Mouse (Mus musculus): Measurements from ENCODE around the gene Nav2. TPM values are rescaled to one million over a fixed set of nuclear protein-coding genes. Genes with fewer than 3 reads are reported as not detected.
A peak's percentile ranks its signal among the peaks of the same experiment; 100 is the strongest.

Nav2 gene
- polyA plus RNA-seq, 1 experiment from 2014 or later, result 8.3 TPM

GRCm38 (mm10) chr7:49255053-49255452 lies 346.5 kb downstream of the Nav2 start:
- no peak overlapping the region for H3K27ac ChIP-seq
- no peak overlapping the region for H3K4me3 ChIP-seq
- H3K36me3 ChIP-seq, result no peaks in the 10 kb centered on the region
- DNase-seq (ENCODE audit: low spot score), result no peak
- WGBS, result 95% methylated on average over 5 of the region's 5 CpGs
- no peaks in the 10 kb centered on the region for H3K9me3 ChIP-seq (replicated peaks)
- no peaks in the 10 kb centered on the region for H3K4me1 ChIP-seq
- 0 out of 2 replicates have a peak, but pooled peaks cover 4% of the 10 kb centered on the region for H3K27me3 ChIP-seq (ENCODE audit: low read depth, poor library complexity, severe bottlenecking)

GRCm38 (mm10) chr7:49257234-49257906 lies 348.9 kb downstream of the Nav2 start:
- Histone ChIP-seq H3K27ac (no peak overlapping the region), H3K4me3 (no peak overlapping the region), H3K36me3 (no peaks in the 10 kb centered on the region), H3K27me3 (ENCODE audit: low read depth, poor library complexity, severe bottlenecking) (no peaks in the 10 kb centered on the region), H3K9me3 (replicated peaks) (no peaks in the 10 kb centered on the region), H3K4me1 (no peaks in the 10 kb centered on the region)
- 86% methylated on average over 13 of the region's 13 CpGs for WGBS
- no peak for DNase-seq (ENCODE audit: low spot score)

- no peaks in the 10 kb centered on the region for H3K27me3 ChIP-seq (ENCODE audit: low read depth, poor library complexity, severe bottlenecking)
- H3K4me1 ChIP-seq, result no peaks in the 10 kb centered on the region
- H3K27ac ChIP-seq, result no peak overlapping the region
- H3K4me3 ChIP-seq, result no peak overlapping the region
- 91% methylated on average over 6 of the region's 6 CpGs for WGBS
- H3K9me3 ChIP-seq (replicated peaks), result no peaks in the 10 kb centered on the region
- no peaks in the 10 kb centered on the region for H3K36me3 ChIP-seq
- no peak for DNase-seq (ENCODE audit: low spot score)
These were observed 349.6 kb downstream of the Nav2 start for GRCm38 (mm10) chr7:49258088-49258487.

GRCm38 (mm10) chr7:49261941-49262511 lies 353.5 kb downstream of the Nav2 start:
- H3K36me3 ChIP-seq, result no peaks in the 10 kb centered on the region
- no peaks in the 10 kb centered on the region for H3K4me1 ChIP-seq
- WGBS, result 82% methylated on average over 13 of the region's 13 CpGs
- no peak for DNase-seq (ENCODE audit: low spot score)
- no peak overlapping the region for H3K4me3 ChIP-seq
- no peaks in the 10 kb centered on the region for H3K27me3 ChIP-seq (ENCODE audit: low read depth, poor library complexity, severe bottlenecking)
- H3K9me3 ChIP-seq (replicated peaks), result no peaks in the 10 kb centered on the region
- no peak overlapping the region for H3K27ac ChIP-seq

- Histone ChIP-seq H3K36me3 (no peaks in the 10 kb centered on the region), H3K4me1 (no peaks in the 10 kb centered on the region), H3K9me3 (replicated peaks) (no peaks in the 10 kb centered on the region), H3K27me3 (ENCODE audit: low read depth, poor library complexity, severe bottlenecking) (no peaks in the 10 kb centered on the region), H3K27ac (no peak overlapping the region), H3K4me3 (no peak overlapping the region)
- WGBS, result 90% methylated on average over 6 of the region's 6 CpGs
- no peak for DNase-seq (ENCODE audit: low spot score)
These were observed 357.9 kb downstream of the Nav2 start for GRCm38 (mm10) chr7:49266422-49266821.

GRCm38 (mm10) chr7:49267621-49268325 lies 359.3 kb downstream of the Nav2 start:
- Histone ChIP-seq H3K27me3 (ENCODE audit: low read depth, poor library complexity, severe bottlenecking) (no peaks in the 10 kb centered on the region), H3K4me3 (no peak overlapping the region), H3K36me3 (no peaks in the 10 kb centered on the region), H3K9me3 (replicated peaks) (no peaks in the 10 kb centered on the region), H3K27ac (no peak overlapping the region), H3K4me1 (peaks cover 5% of the 10 kb centered on the region)
- no peak for DNase-seq (ENCODE audit: low spot score)
- 86% methylated on average over 12 of the region's 12 CpGs for WGBS

- 85% methylated on average over 9 of the region's 9 CpGs for whole genome bisulfite sequencing
- Histone ChIP-seq H3K9me3 (replicated peaks) (no peaks in the 10 kb centered on the region), H3K4me3 (no peak overlapping the region), H3K27me3 (ENCODE audit: low read depth, poor library complexity, severe bottlenecking) (no peaks in the 10 kb centered on the region), H3K36me3 (no peaks in the 10 kb centered on the region), H3K27ac (no peak overlapping the region), H3K4me1 (peaks cover 8% of the 10 kb centered on the region)
- no peak for DNase-seq (ENCODE audit: low spot score)
These were observed 359.9 kb downstream of the Nav2 start for GRCm38 (mm10) chr7:49268401-49268921.

GRCm38 (mm10) chr7:49270855-49271254 lies 362.3 kb downstream of the Nav2 start:
- Histone ChIP-seq H3K9me3 (replicated peaks) (no peaks in the 10 kb centered on the region), H3K27me3 (ENCODE audit: low read depth, poor library complexity, severe bottlenecking) (no peaks in the 10 kb centered on the region), H3K27ac (no peak overlapping the region), H3K4me3 (no peak overlapping the region), H3K4me1 (peaks cover 8% of the 10 kb centered on the region), H3K36me3 (no peaks in the 10 kb centered on the region)
- WGBS, result 77% methylated on average over 11 of the region's 11 CpGs
- no peak for DNase-seq (ENCODE audit: low spot score)

GRCm38 (mm10) chr7:49272445-49273439 lies 364.2 kb downstream of the Nav2 start:
- Histone ChIP-seq H3K4me1 (peaks cover 11% of the 10 kb centered on the region), H3K4me3 (peak overlapping the region; percentile 14; the same call in 1 of the 2 replicates), H3K9me3 (replicated peaks) (no peaks in the 10 kb centered on the region), H3K27me3 (ENCODE audit: low read depth, poor library complexity, severe bottlenecking) (no peaks in the 10 kb centered on the region), H3K27ac (no peak overlapping the region), H3K36me3 (no peaks in the 10 kb centered on the region)
- 22% methylated on average over 16 of the region's 16 CpGs for WGBS
- DNase-seq (ENCODE audit: low spot score), result peak; percentile 85

GRCm38 (mm10) chr7:49273907-49274656 lies 365.6 kb downstream of the Nav2 start:
- Histone ChIP-seq H3K9me3 (replicated peaks) (no peaks in the 10 kb centered on the region), H3K4me1 (peaks cover 11% of the 10 kb centered on the region), H3K27ac (no peak overlapping the region), H3K36me3 (no peaks in the 10 kb centered on the region), H3K27me3 (ENCODE audit: low read depth, poor library complexity, severe bottlenecking) (no peaks in the 10 kb centered on the region), H3K4me3 (no peak overlapping the region)
- WGBS, result 92% methylated on average over 13 of the region's 13 CpGs
- no peak for DNase-seq (ENCODE audit: low spot score)

GRCm38 (mm10) chr7:49274676-49275075 lies 366.2 kb downstream of the Nav2 start:
- DNase-seq (ENCODE audit: low spot score), result no peak
- no peak overlapping the region for H3K27ac ChIP-seq
- H3K36me3 ChIP-seq, result no peaks in the 10 kb centered on the region
- no peaks in the 10 kb centered on the region for H3K27me3 ChIP-seq (ENCODE audit: low read depth, poor library complexity, severe bottlenecking)
- WGBS, result 81% methylated on average over 8 of the region's 8 CpGs
- H3K4me3 ChIP-seq, result no peak overlapping the region
- H3K4me1 ChIP-seq, result peaks cover 11% of the 10 kb centered on the region
- no peaks in the 10 kb centered on the region for H3K9me3 ChIP-seq (replicated peaks)

- Histone ChIP-seq H3K27ac (no peak overlapping the region), H3K9me3 (replicated peaks) (no peaks in the 10 kb centered on the region), H3K27me3 (ENCODE audit: low read depth, poor library complexity, severe bottlenecking) (no peaks in the 10 kb centered on the region), H3K36me3 (no peaks in the 10 kb centered on the region), H3K4me1 (peaks cover 11% of the 10 kb centered on the region), H3K4me3 (no peak overlapping the region)
- DNase-seq (ENCODE audit: low spot score), result no peak
- WGBS, result 82% methylated on average over 8 of the region's 8 CpGs
These were observed 367.6 kb downstream of the Nav2 start for GRCm38 (mm10) chr7:49276163-49276562.
